Mouse (Mus musculus) MEL (cell line): ENCODE data around the gene Lrrc61. TPM values are rescaled to one million over a fixed set of nuclear protein-coding genes. Genes with fewer than 3 reads are reported as not detected.

ENCODE experiments used
- DNase-seq: peaks from one replicate; pipeline ENCODE4 v3.0.0; 2011; ENCODE audit warnings: low read depth, low spot score
- H3K27ac ChIP-seq: 2 replicates; pipeline ENCODE4 v1.5.1; 2012; ENCODE audit warnings: low read depth, mild to moderate bottlenecking, control low read depth, low read length, moderate library complexity; ENCODE audit not compliant: control insufficient read depth
- H3K27me3 ChIP-seq, 2 experiments: fragments of 150-350 bp in 1 of 2; sonication (generic) in 1 of 2; 2 replicates each; pipeline ENCODE4 v1.6.1; 2012; ENCODE audit warnings: low read length in 2 of 2, mild to moderate bottlenecking in 2 of 2, improper control_type of control experiment in 1 of 2, moderate library complexity in 1 of 2; ENCODE audit not compliant: insufficient read depth in 2 of 2, control insufficient read depth in 1 of 2
- H3K36me3 ChIP-seq, 2 experiments: 2 replicates each; pipeline ENCODE4 v1.6.1; 2012 to 2014; ENCODE audit warnings: low read length in 2 of 2, improper control_type of control experiment in 1 of 2, inconsistent platforms in 1 of 2, mild to moderate bottlenecking in 1 of 2; ENCODE audit not compliant: insufficient read depth in 2 of 2, control insufficient read depth in 1 of 2
- H3K4me1 ChIP-seq, 2 experiments: fragments of 150-350 bp in 1 of 2; sonication (generic) in 1 of 2; 2 replicates each; pipeline ENCODE4 v1.6.1; 2012; ENCODE audit warnings: low read length in 2 of 2, improper control_type of control experiment in 1 of 2, mild to moderate bottlenecking in 1 of 2; ENCODE audit not compliant: insufficient read depth in 2 of 2, control insufficient read depth in 1 of 2
- H3K4me3 ChIP-seq, 2 experiments: fragments of 150-350 bp in 1 of 2; sonication (generic) in 1 of 2; 2 replicates each; pipeline ENCODE4 v1.5.1; 2012; ENCODE audit warnings: low read depth in 2 of 2, low read length in 2 of 2, mild to moderate bottlenecking in 2 of 2, moderate library complexity in 2 of 2, control low read depth in 1 of 2, improper control_type of control experiment in 1 of 2; ENCODE audit not compliant: control insufficient read depth in 1 of 2, insufficient read depth in 1 of 2
- H3K79me2 ChIP-seq: 2 replicates; pipeline ENCODE4 v1.6.1; 2012; ENCODE audit warnings: mild to moderate bottlenecking, low read length, moderate library complexity; ENCODE audit not compliant: control insufficient read depth, poor library complexity, insufficient read depth
- H3K9ac ChIP-seq: 2 replicates; pipeline ENCODE4 v1.6.1; 2012; ENCODE audit warnings: low read depth, mild to moderate bottlenecking, control low read depth, low read length, moderate library complexity; ENCODE audit not compliant: control insufficient read depth, poor library complexity, severe bottlenecking
- H3K9me3 ChIP-seq: fragments of 150-350 bp; sonication (generic); replicated peaks from 2 replicates; pipeline ENCODE4 v1.6.1; 2012; ENCODE audit warnings: mild to moderate bottlenecking, low read length, improper control_type of control experiment, moderate library complexity; ENCODE audit not compliant: insufficient read depth
- CHD1 ChIP-seq: IDR thresholded peaks from 2 replicates; pipeline ENCODE4 v1.6.1; 2012; ENCODE audit warnings: low read depth, mild to moderate bottlenecking, inconsistent platforms, low read length, improper control_type of control experiment
- CHD2 ChIP-seq: IDR thresholded peaks from 2 replicates; pipeline ENCODE4 v1.6.1; 2011; ENCODE audit warnings: low read length, improper control_type of control experiment
- CTCF ChIP-seq, 3 experiments: IDR thresholded peaks in 2 of 3; conservative IDR thresholded peaks in 1 of 3; 2 replicates each; pipeline ENCODE4 v1.5.1; 2011 to 2012; ENCODE audit warnings: low read length in 3 of 3, low read depth in 2 of 3, mild to moderate bottlenecking in 2 of 3, improper control_type of control experiment in 1 of 3, inconsistent platforms in 1 of 3, mixed read lengths in 1 of 3, moderate library complexity in 1 of 3; ENCODE audit not compliant: control insufficient read depth in 1 of 3, insufficient read depth in 1 of 3, poor library complexity in 1 of 3, severe bottlenecking in 1 of 3
- E2F4 ChIP-seq: IDR thresholded peaks from 2 replicates; pipeline ENCODE4 v1.6.1; 2011; ENCODE audit warnings: low read depth, low read length, improper control_type of control experiment, borderline replicate concordance
- ELF1 ChIP-seq: IDR thresholded peaks from 2 replicates; pipeline ENCODE4 v1.6.1; 2014; ENCODE audit warnings: low read depth, mild to moderate bottlenecking, inconsistent platforms, low read length, improper control_type of control experiment, moderate library complexity
- EP300 ChIP-seq, 2 experiments: IDR thresholded peaks; 2 replicates each; pipeline ENCODE4 v1.6.1; 2011; ENCODE audit warnings: improper control_type of control experiment in 2 of 2, low read length in 2 of 2, low read depth in 1 of 2, mild to moderate bottlenecking in 1 of 2
- ETS1 ChIP-seq: IDR thresholded peaks from 2 replicates; pipeline ENCODE4 v1.6.1; 2012; ENCODE audit warnings: low read depth, mild to moderate bottlenecking, inconsistent platforms, low read length, improper control_type of control experiment, moderate library complexity
- GABPA ChIP-seq: IDR thresholded peaks from 2 replicates; pipeline ENCODE4 v1.6.1; 2012; ENCODE audit warnings: low read depth, mild to moderate bottlenecking, inconsistent platforms, low read length, improper control_type of control experiment, moderate library complexity
- JUND ChIP-seq: IDR thresholded peaks from 2 replicates; pipeline ENCODE4 v1.6.1; 2011; ENCODE audit warnings: low read depth, mild to moderate bottlenecking, improper control_type of control experiment, low read length
- MXI1 ChIP-seq: IDR thresholded peaks from 2 replicates; pipeline ENCODE4 v1.6.1; 2011; ENCODE audit warnings: mild to moderate bottlenecking, low read depth, low read length, improper control_type of control experiment
- TAL1 ChIP-seq: IDR thresholded peaks from 2 replicates; pipeline ENCODE4 v1.6.1; 2012; ENCODE audit warnings: mild to moderate bottlenecking, inconsistent platforms, low read length, moderate library complexity, mixed read lengths
- ZKSCAN1 ChIP-seq: IDR thresholded peaks from 2 replicates; pipeline ENCODE4 v1.6.1; 2012; ENCODE audit warnings: low read depth, mild to moderate bottlenecking, inconsistent platforms, low read length, improper control_type of control experiment, moderate library complexity
- ZMIZ1 ChIP-seq: IDR thresholded peaks from 2 replicates; pipeline ENCODE4 v1.6.1; 2012; ENCODE audit warnings: low read depth, mild to moderate bottlenecking, inconsistent platforms, low read length, improper control_type of control experiment, moderate library complexity
- ZNF384 ChIP-seq: IDR thresholded peaks from 2 replicates; pipeline ENCODE4 v1.6.1; 2012; ENCODE audit warnings: low read depth, mild to moderate bottlenecking, inconsistent platforms, low read length, improper control_type of control experiment
- polyA plus RNA-seq, 2 experiments: library from polyadenylated mRNA; stranded (reverse) in 1 of 2; unstranded in 1 of 2; fragments of >175 nt in 1 of 2; fragments of >200 nt in 1 of 2; gene quantifications; 2 replicates each; pipeline versions ENCODE4 v1.2.1 to v1.2.4; 2012; ENCODE audit warnings: low replicate concordance in 2 of 2, low read depth in 1 of 2; ENCODE audit not compliant: insufficient read length in 2 of 2, insufficient read depth in 1 of 2, missing spikeins in 1 of 2
- total RNA-seq: library from RNA; depleted of rRNA; stranded (reverse); fragments of 300-350 nt; gene quantifications from 2 replicates; pipeline ENCODE4 v1.2.3, GENCODE M21; 2012

The Lrrc61 gene
- total and polyA plus RNA-seq, 3 experiments = not detected

- Histone ChIP-seq H3K9me3 (no peaks in the 10 kb centered on the region), H3K9ac (no peak overlapping the region), H3K4me3 (no peak overlapping the region), H3K27ac (no peak overlapping the region), H3K79me2 (no peaks in the 10 kb centered on the region), H3K4me1 (no peaks in the 10 kb centered on the region)
- DNase-seq = no peak
- TF ChIP-seq ETS1 (no peak), JUND (no peak), ELF1 (no peak), ZNF384 (no peak), GABPA (no peak), ZMIZ1 (no peak), CTCF (IDR thresholded peaks at IDR 0.05 in 2 of 3, conservative IDR thresholded peaks at IDR 0.05 in 1 of 3; ENCODE audit: control insufficient read depth in 1 of 3, insufficient read depth in 1 of 3, low read depth in 2 of 3, low read length in 3 of 3, poor library complexity in 1 of 3, severe bottlenecking in 1 of 3) (no peak), CHD1 (no peak), CHD2 (no peak), ZKSCAN1 (no peak), E2F4 (no peak), EP300 (IDR thresholded peaks at IDR 0.05; ENCODE audit: low read depth in 1 of 2, low read length in 2 of 2) (no peak), MXI1 (no peak)
- TF ChIP-seq, all 39 proteins: peak for 0
- no peaks in the 10 kb centered on the region for H3K27me3 ChIP-seq
- no peaks in the 10 kb centered on the region for H3K36me3 ChIP-seq
Measured at GRCm38 (mm10) chr6:48565693-48566310, 11.2 kb downstream of the Lrrc61 start.

GRCm38 (mm10) chr6:48566312-48566711, 11.7 kb downstream of the Lrrc61 start:
- no peaks in the 10 kb centered on the region for H3K36me3 ChIP-seq
- H3K27ac ChIP-seq = no peak overlapping the region
- H3K4me3 ChIP-seq = no peak overlapping the region

More at GRCm38 (mm10) chr6:48566312-48566711, 11.7 kb downstream of the Lrrc61 start:
- no peak for TF ChIP-seq CTCF (IDR thresholded peaks at IDR 0.05 in 2 of 3, conservative IDR thresholded peaks at IDR 0.05 in 1 of 3; ENCODE audit: control insufficient read depth in 1 of 3, insufficient read depth in 1 of 3, low read depth in 2 of 3, low read length in 3 of 3, poor library complexity in 1 of 3, severe bottlenecking in 1 of 3)
- no peak for TF ChIP-seq TAL1
- Histone ChIP-seq H3K4me1 (no peaks in the 10 kb centered on the region), H3K9me3 (no peaks in the 10 kb centered on the region), H3K79me2 (no peaks in the 10 kb centered on the region), H3K9ac (no peak overlapping the region), H3K27me3 (no peaks in the 10 kb centered on the region)
- DNase-seq = no peak
